Mouse (Mus musculus) myocyte (in vitro differentiated cells): ENCODE results near the gene Iqsec1. TPM values are rescaled to one million over a fixed set of nuclear protein-coding genes. Genes with fewer than 3 reads are reported as not detected.

Experiments
- H3K27me3 ChIP-seq: one replicate; pipeline ENCODE4 v1.6.1; 2011; ENCODE audit not compliant: control insufficient read depth, insufficient read depth, insufficient read length
- H3K36me3 ChIP-seq: one replicate; pipeline ENCODE4 v1.6.1; 2011; ENCODE audit not compliant: control insufficient read depth, insufficient read depth
- H3K4me2 ChIP-seq: one replicate; pipeline ENCODE4 v1.6.1; 2011; ENCODE audit warnings: low read depth, control low read depth
- H3K4me3 ChIP-seq: one replicate; pipeline ENCODE4 v1.5.1; 2011; ENCODE audit warnings: mild to moderate bottlenecking, control low read depth, moderate library complexity
- H3K79me2 ChIP-seq: one replicate; pipeline ENCODE4 v1.6.1; 2011; ENCODE audit not compliant: control insufficient read depth, insufficient read depth
- H3ac ChIP-seq: one replicate; pipeline ENCODE4 v1.6.1; 2011; ENCODE audit not compliant: control insufficient read depth, insufficient read length
- CEBPB ChIP-seq: IDR thresholded peaks from 2 replicates; pipeline ENCODE4 v1.6.1; 2011; ENCODE audit warnings: mild to moderate bottlenecking, moderate library complexity; ENCODE audit not compliant: poor library complexity, insufficient read depth, severe bottlenecking
- E2F4 ChIP-seq: IDR thresholded peaks from one replicate; pipeline ENCODE4 v1.6.1; 2011; ENCODE audit warnings: mild to moderate bottlenecking, control low read depth, moderate library complexity; ENCODE audit not compliant: insufficient read depth
- MAX ChIP-seq: IDR thresholded peaks from one replicate; pipeline ENCODE4 v1.6.1; 2011; ENCODE audit warnings: low read depth, mild to moderate bottlenecking, control low read depth
- MYOD1 ChIP-seq, 3 experiments: IDR thresholded peaks; one replicate each; pipeline ENCODE4 v1.6.1; 2011; ENCODE audit warnings: control low read depth in 2 of 3, low read depth in 2 of 3, mild to moderate bottlenecking in 2 of 3, moderate library complexity in 1 of 3; ENCODE audit not compliant: insufficient read length in 2 of 3, control insufficient read depth in 1 of 3
- MYOG ChIP-seq, 3 experiments: IDR thresholded peaks; one replicate each; pipeline ENCODE4 v1.6.1; 2011; ENCODE audit warnings: control low read depth in 2 of 3, low read depth in 2 of 3, mild to moderate bottlenecking in 2 of 3; ENCODE audit not compliant: insufficient read length in 2 of 3, control insufficient read depth in 1 of 3, insufficient read depth in 1 of 3
- POLR2A ChIP-seq: IDR thresholded peaks from one replicate; pipeline ENCODE4 v1.6.1; 2011; ENCODE audit warnings: low read depth, mild to moderate bottlenecking, control low read depth, moderate library complexity; ENCODE audit not compliant: insufficient read length
- POLR2AphosphoS2 ChIP-seq: IDR thresholded peaks from one replicate; pipeline ENCODE4 v1.6.1; 2011; ENCODE audit warnings: low read depth, control low read depth; ENCODE audit not compliant: insufficient read length
- REST ChIP-seq: IDR thresholded peaks from one replicate; pipeline ENCODE4 v1.6.1; 2011; ENCODE audit warnings: mild to moderate bottlenecking, control low read depth, moderate library complexity; ENCODE audit not compliant: insufficient read depth, insufficient read length
- SRF ChIP-seq: IDR thresholded peaks from one replicate; pipeline ENCODE4 v1.6.1; 2011; ENCODE audit warnings: low read depth; ENCODE audit not compliant: control insufficient read depth, insufficient read length
- TCF12 ChIP-seq: IDR thresholded peaks from one replicate; pipeline ENCODE4 v1.6.1; 2011; ENCODE audit warnings: mild to moderate bottlenecking, control low read depth; ENCODE audit not compliant: poor library complexity, insufficient read depth, severe bottlenecking
- TCF3 ChIP-seq: IDR thresholded peaks from one replicate; pipeline ENCODE4 v1.6.1; 2011; ENCODE audit warnings: low read depth, control low read depth; ENCODE audit not compliant: insufficient read length
- USF1 ChIP-seq: IDR thresholded peaks from one replicate; pipeline ENCODE4 v1.6.1; 2011; ENCODE audit warnings: low read depth, mild to moderate bottlenecking, control low read depth, moderate library complexity
- polyA plus RNA-seq: library from polyadenylated mRNA; unstranded; fragments of >200 nt; fragmentation: generic; extraction: Trizol; gene quantifications from one replicate; pipeline ENCODE4 v1.2.1, GENCODE M21; 2012; ENCODE audit warnings: missing spikeins

Gene Iqsec1
- polyA plus RNA-seq, 1 experiment = 43.4 TPM

- TF ChIP-seq SRF (no peak), CEBPB (no peak), POLR2A (no peak), MYOD1 (IDR thresholded peaks at IDR 0.05; ENCODE audit: control insufficient read depth in 1 of 3, insufficient read length in 2 of 3, low read depth in 2 of 3) (no peak), REST (no peak)
- Histone ChIP-seq H3K27me3 (no peaks in the 10 kb centered on the region), H3K4me3 (no peak overlapping the region), H3K4me2 (peak overlapping the region; percentile 0), H3K36me3 (peaks cover 6% of the 10 kb centered on the region), H3ac (no peak overlapping the region), H3K79me2 (peaks cover 84% of the 10 kb centered on the region)
Observed at GRCm38 (mm10) chr6:90750091-90750490, 238.4 kb downstream of the Iqsec1 start.

DNA sequence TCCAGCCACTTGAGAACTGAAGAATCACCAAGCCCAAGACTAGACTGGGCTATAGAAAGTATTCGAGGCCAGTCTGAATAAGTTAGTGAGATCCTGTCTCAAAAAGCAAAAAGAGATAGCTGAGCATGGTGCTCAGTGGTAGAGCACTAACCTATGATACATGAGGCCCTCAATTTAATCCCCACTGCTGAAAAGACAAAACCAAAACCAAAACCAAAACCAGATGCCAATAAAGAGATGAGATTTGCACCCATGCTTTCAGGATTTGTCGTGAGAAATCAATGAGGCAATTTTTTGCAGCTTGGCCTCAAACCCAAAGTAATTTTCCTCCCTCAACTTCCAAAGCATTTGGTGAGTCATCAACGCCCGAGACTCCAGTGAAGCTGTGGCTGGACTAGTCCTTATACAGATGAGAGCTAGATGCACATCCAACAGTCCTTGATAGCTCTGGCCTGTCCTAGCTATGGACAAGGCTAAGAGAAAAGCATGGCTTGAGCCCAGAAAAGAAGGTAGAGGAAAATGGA is 239.0 kb downstream of the Iqsec1 start:
- Histone ChIP-seq H3K4me2 (peak overlapping the region; percentile 40), H3ac (no peak overlapping the region), H3K36me3 (peaks cover 6% of the 10 kb centered on the region), H3K79me2 (peaks cover 84% of the 10 kb centered on the region), H3K4me3 (no peak overlapping the region), H3K27me3 (no peaks in the 10 kb centered on the region)
- TF ChIP-seq MAX = no peak
- no peak for TF ChIP-seq E2F4
- no peak for TF ChIP-seq SRF
- TF ChIP-seq POLR2AphosphoS2 = no peak
- no peak for TF ChIP-seq POLR2A
- TF ChIP-seq REST = no peak
- TF ChIP-seq CEBPB = no peak
- no peak for TF ChIP-seq USF1
- no peak for TF ChIP-seq MYOG (IDR thresholded peaks at IDR 0.05; ENCODE audit: control insufficient read depth in 1 of 3, insufficient read depth in 1 of 3, insufficient read length in 2 of 3, low read depth in 2 of 3)
- no peak for TF ChIP-seq TCF12
- no peak for TF ChIP-seq MYOD1 (IDR thresholded peaks at IDR 0.05; ENCODE audit: control insufficient read depth in 1 of 3, insufficient read length in 2 of 3, low read depth in 2 of 3)

- TF ChIP-seq REST = no peak
- no peak for TF ChIP-seq POLR2A
- TF ChIP-seq TCF12 = no peak
- H3K27me3 ChIP-seq = no peaks in the 10 kb centered on the region
- peaks cover 84% of the 10 kb centered on the region for H3K79me2 ChIP-seq
- no peak overlapping the region for H3K4me3 ChIP-seq
- H3ac ChIP-seq = no peak overlapping the region
- H3K4me2 ChIP-seq = peak overlapping the region; percentile 40
- peaks cover 6% of the 10 kb centered on the region for H3K36me3 ChIP-seq
Observed at GRCm38 (mm10) chr6:90748976-90749375, 239.5 kb downstream of the Iqsec1 start.

- TF ChIP-seq MAX = no peak
- TF ChIP-seq MYOD1 (IDR thresholded peaks at IDR 0.05; ENCODE audit: control insufficient read depth in 1 of 3, insufficient read length in 2 of 3, low read depth in 2 of 3) = no peak
- no peak for TF ChIP-seq TCF12
- no peak for TF ChIP-seq E2F4
- TF ChIP-seq POLR2AphosphoS2 = no peak
- TF ChIP-seq CEBPB = no peak
- TF ChIP-seq REST = no peak
- TF ChIP-seq MYOG (IDR thresholded peaks at IDR 0.05; ENCODE audit: control insufficient read depth in 1 of 3, insufficient read depth in 1 of 3, insufficient read length in 2 of 3, low read depth in 2 of 3) = no peak
- TF ChIP-seq SRF = no peak
- no peak for TF ChIP-seq POLR2A
- TF ChIP-seq USF1 = no peak
- no peak for TF ChIP-seq TCF3
- Histone ChIP-seq H3K27me3 (no peaks in the 10 kb centered on the region), H3K4me3 (no peak overlapping the region), H3ac (no peak overlapping the region), H3K4me2 (no peak overlapping the region), H3K36me3 (peaks cover 6% of the 10 kb centered on the region), H3K79me2 (peaks cover 84% of the 10 kb centered on the region)
Observed at GRCm38 (mm10) chr6:90746331-90746864, 242.1 kb downstream of the Iqsec1 start.

- Histone ChIP-seq H3K79me2 (peaks cover 83% of the 10 kb centered on the region), H3K27me3 (no peaks in the 10 kb centered on the region), H3K36me3 (peaks cover 6% of the 10 kb centered on the region), H3K4me2 (no peak overlapping the region), H3K4me3 (no peak overlapping the region), H3ac (no peak overlapping the region)
- TF ChIP-seq POLR2AphosphoS2 = no peak
- TF ChIP-seq USF1 = no peak
- TF ChIP-seq E2F4 = no peak
- no peak for TF ChIP-seq TCF3
- no peak for TF ChIP-seq SRF
- TF ChIP-seq TCF12 = no peak
- TF ChIP-seq MYOG (IDR thresholded peaks at IDR 0.05; ENCODE audit: control insufficient read depth in 1 of 3, insufficient read depth in 1 of 3, insufficient read length in 2 of 3, low read depth in 2 of 3) = no peak
- no peak for TF ChIP-seq REST
- no peak for TF ChIP-seq MAX
- no peak for TF ChIP-seq MYOD1 (IDR thresholded peaks at IDR 0.05; ENCODE audit: control insufficient read depth in 1 of 3, insufficient read length in 2 of 3, low read depth in 2 of 3)
Observed at GRCm38 (mm10) chr6:90745401-90746198, 242.9 kb downstream of the Iqsec1 start.
